Mouse (Mus musculus): Measurements from ENCODE around the gene Basp1.

GRCm38 (mm10) chr15:25415958-25416357 is 2.4 kb upstream of the Basp1 start:
- no peak for TF ChIP-seq CTCF (IDR thresholded peaks at IDR 0.05; ENCODE audit: low read depth)
- no peak for TF ChIP-seq EP300 (IDR thresholded peaks at IDR 0.05; ENCODE audit: low read depth)
